Mouse (Mus musculus): ENCODE measurements around the gene Snrnp48. TPM values are rescaled to one million over a fixed set of nuclear protein-coding genes. Genes with fewer than 3 reads are reported as not detected.
A peak's percentile ranks its signal among the peaks of the same experiment; 100 is the strongest.

Snrnp48 gene
- polyA plus RNA-seq (2014; fragmentation: Nextera tagmentation; extraction: Ambion mirVana), result 40.0 and 44.1 TPM in 2 replicates

DNA sequence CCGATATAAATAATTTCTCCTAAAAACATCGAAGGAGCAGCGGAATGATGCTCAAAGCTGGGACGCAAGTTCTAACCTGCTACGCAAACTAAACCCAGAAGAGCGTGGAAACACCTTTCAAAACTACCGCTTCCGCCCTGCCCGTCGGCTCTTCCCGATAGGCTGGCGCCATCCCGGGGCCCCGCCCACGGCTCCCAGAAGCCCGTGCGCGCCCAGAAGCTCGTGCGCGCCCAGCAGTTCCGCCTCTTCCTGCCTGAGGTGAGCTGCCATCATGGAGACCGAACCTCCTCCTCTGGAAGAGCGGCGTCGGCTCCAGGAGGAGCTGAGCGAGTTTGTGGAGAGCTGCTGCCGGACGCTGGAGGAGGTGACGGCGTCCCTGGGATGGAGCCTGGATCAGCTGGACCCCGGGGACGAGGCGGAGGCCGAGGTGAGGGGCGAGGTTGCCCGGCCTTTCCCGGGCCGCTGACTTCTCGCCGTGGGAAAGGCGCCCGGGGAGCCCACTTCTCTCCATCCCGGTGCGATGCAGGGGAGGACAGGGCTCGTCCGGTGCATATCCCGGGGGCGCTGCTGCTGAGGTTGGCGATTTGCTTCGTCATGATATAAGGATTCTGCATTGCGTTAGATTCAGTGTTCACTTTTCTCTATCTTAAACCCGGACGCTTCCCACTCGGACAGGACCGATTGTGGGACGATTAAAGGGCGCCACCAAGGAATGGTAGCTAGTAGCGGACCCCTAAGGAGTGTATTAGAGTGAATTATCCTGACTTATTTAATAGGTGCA, at the start of gene Snrnp48:
Gene Snrnp48 (plus strand): TSS at position 237 of the 781 bp plus-strand sequence.
- H3K27ac ChIP-seq (ENCODE audit: low read depth, low read length), result peak within 1 kb of the TSS; percentile 80
- WGBS, result under 1% methylated on average over 58 of the region's 59 CpGs
- ATAC-seq (ENCODE audit: low FRiP score) (peak; percentile 98), DNase-seq (ENCODE audit: low spot score) (peak; percentile 95)
- H3K4me3 ChIP-seq (ENCODE audit: low read depth, low read length), result peak within 1 kb of the TSS; percentile 82
- peak within 1 kb of the TSS; percentile 46 for H3K4me2 ChIP-seq (replicated peaks; ENCODE audit: low read depth, low read length)
- peak within 1 kb of the TSS; percentile 85 for H3K9ac ChIP-seq (ENCODE audit: low read depth, low read length)
- no peaks in the 10 kb centered on the region; the same call in 1 of the 2 replicates for H3K4me1 ChIP-seq (replicated peaks; ENCODE audit: control insufficient read depth, insufficient read depth, low read length)
- H3K36me3 ChIP-seq (ENCODE audit: control insufficient read depth, insufficient read depth, low read length), result no peaks in the 10 kb centered on the region
- H3K27me3 ChIP-seq (ENCODE audit: control insufficient read depth, insufficient read depth, low read length), result no peaks in the 10 kb centered on the region
- H3K9me3 ChIP-seq (ENCODE audit: control insufficient read depth, low read length), result no peaks in the 10 kb centered on the region

DNA sequence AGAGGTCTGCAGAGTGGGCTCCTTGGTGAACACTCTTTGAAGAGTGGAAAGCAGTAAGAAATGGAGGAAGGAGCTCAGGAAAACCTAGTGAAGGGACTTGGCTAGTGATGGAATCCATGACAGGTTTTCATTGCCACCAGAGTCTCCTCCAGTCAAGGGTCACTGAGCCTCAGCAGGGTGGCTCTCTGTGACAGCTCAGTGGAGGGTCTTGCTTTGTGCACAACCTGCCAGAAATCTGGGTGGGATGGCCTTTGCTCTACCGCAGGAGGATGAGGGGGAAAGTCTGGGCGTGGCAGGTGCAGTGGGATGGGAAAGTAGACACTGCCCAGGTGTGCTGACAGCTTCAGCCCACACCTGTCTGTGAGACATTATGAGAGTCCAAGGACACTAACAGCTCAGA, 49.2 kb upstream of the Snrnp48 start:
- Histone ChIP-seq H3K4me1 (replicated peaks; ENCODE audit: control insufficient read depth, insufficient read depth, low read length) (peaks cover 5% of the 10 kb centered on the region; the same call in 1 of the 2 replicates), H3K27me3 (ENCODE audit: control insufficient read depth, insufficient read depth, low read length) (peaks cover 51% of the 10 kb centered on the region), H3K4me2 (replicated peaks; ENCODE audit: low read depth, low read length) (no peak overlapping the region), H3K27ac (ENCODE audit: low read depth, low read length) (no peak overlapping the region), H3K9me3 (ENCODE audit: control insufficient read depth, low read length) (no peaks in the 10 kb centered on the region), H3K9ac (ENCODE audit: low read depth, low read length) (no peak overlapping the region), H3K36me3 (ENCODE audit: control insufficient read depth, insufficient read depth, low read length) (no peaks in the 10 kb centered on the region), H3K4me3 (ENCODE audit: low read depth, low read length) (no peak overlapping the region)
- 0% methylated on average over 2 of the region's 2 CpGs for WGBS
- ATAC-seq (ENCODE audit: low FRiP score) (peak; percentile 43; the same call in 1 of the 2 replicates), DNase-seq (ENCODE audit: low spot score) (peak; percentile 53)

DNA sequence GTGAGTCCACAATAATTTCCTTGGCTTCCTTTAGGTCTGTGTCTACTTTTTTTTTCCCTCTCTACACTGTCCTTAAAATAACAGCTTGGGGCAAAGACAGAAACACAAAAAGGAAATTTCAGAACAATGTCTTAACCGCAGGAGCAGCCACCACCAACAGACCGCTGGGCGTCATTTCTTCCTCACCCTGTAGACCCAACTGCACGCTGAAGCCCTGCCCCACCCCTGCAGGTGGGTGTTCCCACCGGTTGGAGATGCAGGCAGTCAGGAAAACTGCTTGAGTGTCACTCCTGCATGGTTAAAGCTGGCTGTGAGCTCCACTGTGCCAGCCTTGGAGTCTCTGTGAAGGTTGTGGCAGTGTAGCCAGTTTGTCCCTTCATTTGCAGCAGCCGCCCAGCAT, 47.1 kb upstream of the Snrnp48 start:
- WGBS, result 18% methylated on average over 6 of the region's 6 CpGs
- Histone ChIP-seq H3K27ac (ENCODE audit: low read depth, low read length) (no peak overlapping the region), H3K4me1 (replicated peaks; ENCODE audit: control insufficient read depth, insufficient read depth, low read length) (no peaks in the 10 kb centered on the region), H3K4me3 (ENCODE audit: low read depth, low read length) (no peak overlapping the region), H3K36me3 (ENCODE audit: control insufficient read depth, insufficient read depth, low read length) (no peaks in the 10 kb centered on the region), H3K4me2 (replicated peaks; ENCODE audit: low read depth, low read length) (no peak overlapping the region), H3K27me3 (ENCODE audit: control insufficient read depth, insufficient read depth, low read length) (peaks cover 31% of the 10 kb centered on the region), H3K9ac (ENCODE audit: low read depth, low read length) (no peak overlapping the region), H3K9me3 (ENCODE audit: control insufficient read depth, low read length) (no peaks in the 10 kb centered on the region)
- DNase-seq (ENCODE audit: low spot score), result no peak
- no peak for ATAC-seq (ENCODE audit: low FRiP score)

DNA sequence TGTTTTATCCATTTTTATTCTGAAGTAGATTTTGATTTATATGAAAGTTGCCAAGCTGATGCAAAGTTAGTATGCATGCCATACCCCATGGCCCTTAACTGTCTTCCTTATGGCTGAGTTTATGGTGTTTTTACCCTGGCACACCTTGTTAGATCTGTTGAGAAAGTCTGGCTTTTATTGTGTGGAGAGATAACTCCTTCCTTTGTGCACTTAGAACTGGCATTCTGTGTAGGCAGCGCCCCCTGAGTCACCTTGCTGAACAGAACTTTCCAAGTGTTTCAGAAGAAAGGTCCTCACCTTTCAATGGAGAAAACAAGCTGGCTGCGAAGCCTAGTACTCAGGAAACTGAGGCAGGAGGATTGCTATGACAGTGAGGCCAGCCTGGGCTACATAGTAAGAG, 42.7 kb upstream of the Snrnp48 start:
- no peak overlapping the region for H3K4me3 ChIP-seq (ENCODE audit: low read depth, low read length)
- no peak overlapping the region for H3K27ac ChIP-seq (ENCODE audit: low read depth, low read length)
- 79% methylated on average over 2 of the region's 2 CpGs for whole genome bisulfite sequencing
- H3K9ac ChIP-seq (ENCODE audit: low read depth, low read length), result no peak overlapping the region
- no peak overlapping the region for H3K4me2 ChIP-seq (replicated peaks; ENCODE audit: low read depth, low read length)
- H3K36me3 ChIP-seq (ENCODE audit: control insufficient read depth, insufficient read depth, low read length), result no peaks in the 10 kb centered on the region
- H3K4me1 ChIP-seq (replicated peaks; ENCODE audit: control insufficient read depth, insufficient read depth, low read length), result no peaks in the 10 kb centered on the region
- H3K27me3 ChIP-seq (ENCODE audit: control insufficient read depth, insufficient read depth, low read length), result peaks cover 12% of the 10 kb centered on the region
- no peak for DNase-seq (ENCODE audit: low spot score)
- no peaks in the 10 kb centered on the region for H3K9me3 ChIP-seq (ENCODE audit: control insufficient read depth, low read length)
- no peak for ATAC-seq (ENCODE audit: low FRiP score)

DNA sequence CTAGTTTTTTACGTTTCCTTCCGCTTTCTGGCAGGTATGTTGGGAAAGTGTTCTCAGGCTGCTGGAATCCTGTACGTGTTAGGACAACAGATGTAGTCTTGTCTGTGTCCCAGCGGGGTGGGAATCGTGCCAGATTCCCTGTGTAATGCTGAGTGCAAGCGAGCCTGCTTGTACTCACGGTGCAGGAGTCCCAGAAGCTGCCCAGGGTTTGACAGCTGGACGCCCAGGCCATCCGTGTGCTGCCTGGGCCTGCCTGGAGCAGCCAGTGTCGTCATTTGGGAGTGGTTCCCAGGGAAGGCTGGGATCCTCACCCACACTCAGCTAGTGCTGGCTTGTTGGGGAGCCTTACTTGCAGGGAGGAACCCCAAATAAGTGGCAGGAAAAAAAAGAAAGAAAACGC, 42.1 kb upstream of the Snrnp48 start:
- peaks cover 9% of the 10 kb centered on the region for H3K27me3 ChIP-seq (ENCODE audit: control insufficient read depth, insufficient read depth, low read length)
- 63% methylated on average over 11 of the region's 11 CpGs for WGBS
- H3K4me2 ChIP-seq (replicated peaks; ENCODE audit: low read depth, low read length), result no peak overlapping the region
- no peak overlapping the region for H3K4me3 ChIP-seq (ENCODE audit: low read depth, low read length)
- no peak overlapping the region for H3K27ac ChIP-seq (ENCODE audit: low read depth, low read length)
- no peak overlapping the region for H3K9ac ChIP-seq (ENCODE audit: low read depth, low read length)
- H3K36me3 ChIP-seq (ENCODE audit: control insufficient read depth, insufficient read depth, low read length), result no peaks in the 10 kb centered on the region
- no peaks in the 10 kb centered on the region for H3K9me3 ChIP-seq (ENCODE audit: control insufficient read depth, low read length)
- ATAC-seq (ENCODE audit: low FRiP score), result no peak
- no peaks in the 10 kb centered on the region for H3K4me1 ChIP-seq (replicated peaks; ENCODE audit: control insufficient read depth, insufficient read depth, low read length)
- DNase-seq (ENCODE audit: low spot score), result no peak

DNA sequence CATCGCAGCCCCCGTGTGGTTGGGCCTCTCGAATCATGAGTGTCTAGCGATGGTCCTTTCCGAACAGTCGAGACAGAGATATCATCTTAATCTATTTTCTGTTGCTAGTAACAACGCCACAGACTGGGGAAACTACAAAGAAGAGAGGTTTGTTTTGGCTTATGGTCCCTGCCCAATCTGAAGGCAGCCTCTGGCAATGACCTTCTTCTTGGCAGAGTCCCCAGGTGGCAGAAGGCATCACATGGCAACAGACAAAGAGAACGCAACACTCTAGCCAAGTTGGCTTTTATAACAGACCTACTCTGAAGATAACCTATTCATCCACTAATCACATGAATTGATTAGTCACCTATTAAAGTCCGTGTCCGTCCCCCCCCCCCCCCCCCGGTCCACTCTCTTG, 39.8 kb upstream of the Snrnp48 start:
- H3K9me3 ChIP-seq (ENCODE audit: control insufficient read depth, low read length), result no peaks in the 10 kb centered on the region
- H3K4me3 ChIP-seq (ENCODE audit: low read depth, low read length), result no peak overlapping the region
- DNase-seq (ENCODE audit: low spot score) (no peak), ATAC-seq (ENCODE audit: low FRiP score) (no peak)
- no peak overlapping the region for H3K9ac ChIP-seq (ENCODE audit: low read depth, low read length)
- H3K4me2 ChIP-seq (replicated peaks; ENCODE audit: low read depth, low read length), result no peak overlapping the region
- no peaks in the 10 kb centered on the region for H3K4me1 ChIP-seq (replicated peaks; ENCODE audit: control insufficient read depth, insufficient read depth, low read length)
- H3K27ac ChIP-seq (ENCODE audit: low read depth, low read length), result no peak overlapping the region
- H3K27me3 ChIP-seq (ENCODE audit: control insufficient read depth, insufficient read depth, low read length), result no peaks in the 10 kb centered on the region
- H3K36me3 ChIP-seq (ENCODE audit: control insufficient read depth, insufficient read depth, low read length), result no peaks in the 10 kb centered on the region
- WGBS, result 94% methylated on average over 11 of the region's 11 CpGs

DNA sequence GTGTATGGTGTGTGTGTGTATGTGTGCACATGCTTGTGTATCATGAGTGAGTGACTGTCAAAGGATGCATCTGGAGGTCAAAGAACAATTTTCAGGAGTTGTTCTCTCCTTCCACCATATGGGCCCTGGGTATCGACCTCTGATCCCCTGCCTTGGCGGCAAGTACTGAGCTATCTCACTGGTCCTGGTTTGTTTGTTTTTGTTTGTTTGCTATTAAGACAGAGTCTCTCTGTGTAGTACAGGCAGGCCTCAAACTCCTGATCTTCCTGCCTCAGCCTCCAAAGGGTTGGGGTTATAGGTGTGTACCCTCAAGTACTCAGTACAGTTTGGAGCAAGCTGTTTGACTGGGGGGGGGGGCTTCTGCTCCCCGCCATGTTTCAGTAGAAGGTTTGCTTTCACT, 37.7 kb upstream of the Snrnp48 start:
- no peaks in the 10 kb centered on the region for H3K4me1 ChIP-seq (replicated peaks; ENCODE audit: control insufficient read depth, insufficient read depth, low read length)
- H3K27me3 ChIP-seq (ENCODE audit: control insufficient read depth, insufficient read depth, low read length), result no peaks in the 10 kb centered on the region
- no peak for DNase-seq (ENCODE audit: low spot score)
- H3K9me3 ChIP-seq (ENCODE audit: control insufficient read depth, low read length), result no peaks in the 10 kb centered on the region
- no peak overlapping the region for H3K27ac ChIP-seq (ENCODE audit: low read depth, low read length)
- no peaks in the 10 kb centered on the region for H3K36me3 ChIP-seq (ENCODE audit: control insufficient read depth, insufficient read depth, low read length)
- no peak overlapping the region for H3K4me3 ChIP-seq (ENCODE audit: low read depth, low read length)
- ATAC-seq (ENCODE audit: low FRiP score), result no peak
- 77% methylated on average over 3 of the region's 3 CpGs for WGBS
- H3K9ac ChIP-seq (ENCODE audit: low read depth, low read length), result no peak overlapping the region
- H3K4me2 ChIP-seq (replicated peaks; ENCODE audit: low read depth, low read length), result no peak overlapping the region

DNA sequence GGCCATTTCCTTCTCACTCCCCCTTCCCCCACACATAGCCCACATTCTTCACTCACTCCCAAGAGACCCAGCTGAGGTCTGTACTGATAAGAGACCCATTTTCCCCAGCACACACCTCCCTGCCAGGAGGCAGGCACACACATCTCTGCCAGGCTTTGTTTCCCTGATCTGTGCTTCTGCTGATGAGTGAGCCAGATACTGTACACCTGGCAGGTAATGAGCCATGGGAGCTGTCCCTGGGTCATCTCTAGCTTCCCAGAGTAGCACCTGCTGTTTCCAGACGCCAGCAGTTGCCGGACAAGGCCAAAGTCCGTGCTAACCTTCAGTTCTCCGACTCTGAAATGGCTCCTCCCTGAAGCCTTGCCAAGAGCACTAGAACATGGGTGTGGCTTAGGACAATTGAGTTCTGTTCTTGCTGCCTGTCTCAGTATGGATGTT, 34.0 kb upstream of the Snrnp48 start:
- Histone ChIP-seq H3K27me3 (ENCODE audit: control insufficient read depth, insufficient read depth, low read length) (no peaks in the 10 kb centered on the region), H3K4me3 (ENCODE audit: low read depth, low read length) (no peak overlapping the region), H3K27ac (ENCODE audit: low read depth, low read length) (no peak overlapping the region), H3K4me2 (replicated peaks; ENCODE audit: low read depth, low read length) (no peak overlapping the region), H3K9ac (ENCODE audit: low read depth, low read length) (no peak overlapping the region), H3K9me3 (ENCODE audit: control insufficient read depth, low read length) (no peaks in the 10 kb centered on the region), H3K4me1 (replicated peaks; ENCODE audit: control insufficient read depth, insufficient read depth, low read length) (no peaks in the 10 kb centered on the region), H3K36me3 (ENCODE audit: control insufficient read depth, insufficient read depth, low read length) (no peaks in the 10 kb centered on the region)
- ATAC-seq (ENCODE audit: low FRiP score), result no peak
- WGBS, result 51% methylated on average over 4 of the region's 4 CpGs
- no peak for DNase-seq (ENCODE audit: low spot score)

DNA sequence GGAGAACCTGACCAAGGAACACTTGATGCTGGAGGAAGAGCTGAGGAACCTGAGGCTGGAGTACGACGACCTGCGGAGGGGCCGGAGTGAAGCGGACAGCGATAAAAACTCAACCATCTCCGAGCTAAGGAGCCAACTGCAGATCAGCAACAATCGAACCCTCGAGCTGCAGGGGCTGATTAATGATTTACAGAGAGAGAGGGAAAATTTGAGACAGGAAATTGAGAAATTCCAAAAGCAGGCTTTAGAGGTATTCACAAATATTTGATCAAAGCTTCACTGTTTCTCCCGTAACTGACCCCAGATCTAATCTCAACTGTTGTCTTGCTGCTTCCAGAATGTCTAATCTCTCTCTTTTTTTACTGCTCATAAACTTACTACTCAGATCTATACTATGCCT, 11.3 kb upstream of the Snrnp48 start:
- Histone ChIP-seq H3K4me1 (replicated peaks; ENCODE audit: control insufficient read depth, insufficient read depth, low read length) (no peaks in the 10 kb centered on the region), H3K27ac (ENCODE audit: low read depth, low read length) (no peak overlapping the region), H3K36me3 (ENCODE audit: control insufficient read depth, insufficient read depth, low read length) (no peaks in the 10 kb centered on the region), H3K9ac (ENCODE audit: low read depth, low read length) (no peak overlapping the region), H3K4me2 (replicated peaks; ENCODE audit: low read depth, low read length) (no peak overlapping the region), H3K4me3 (ENCODE audit: low read depth, low read length) (no peak overlapping the region), H3K9me3 (ENCODE audit: control insufficient read depth, low read length) (no peaks in the 10 kb centered on the region; the same call in 1 of the 2 replicates), H3K27me3 (ENCODE audit: control insufficient read depth, insufficient read depth, low read length) (no peaks in the 10 kb centered on the region)
- DNase-seq (ENCODE audit: low spot score) (no peak), ATAC-seq (ENCODE audit: low FRiP score) (no peak)
- WGBS, result 86% methylated on average over 10 of the region's 10 CpGs
